10 mouse cellular contexts compared by ENCODE assay signal in genomic region chr4:74222360-74222759, GRCm38 (mm10). TPM values are rescaled to one million over a fixed set of nuclear protein-coding genes. Genes with fewer than 3 reads are reported as not detected.
A peak's percentile ranks its signal among the peaks of the same experiment; 100 is the strongest.
DNase-seq lines count a peak whose midpoint lies in the region; ATAC-seq and TF ChIP-seq lines count a peak whose summit lies in the region.
"Had no signal": no experiment of that assay in that cellular context is flagged by ENCODE, and none has a peak within 500 bp of the region (broad histone marks: within the 10 kb centered on the region; RNA-seq: fewer than 3 reads in every experiment).

No protein-coding gene starts in this region.

- peak; percentile 19 for DNase-seq in kidney, adult 9 months
- peak; percentile 10 for DNase-seq in CD4-positive helper T cell, adult 2 months (ENCODE audit: low read depth, low spot score)
- DNase-seq in MEL (ENCODE audit: low read depth, low spot score) = peak; percentile 34
- DNase-seq in neural tube, embryonic 10.5 days (ENCODE audit: extremely low spot score, low spot score) = no peak
- DNase-seq in gastrocnemius, adult 8-10 months (ENCODE audit: low spot score in 2 of 2) = no peak
- DNase-seq: right cerebral cortex, postnatal 14 days had no signal

- WGBS in kidney, embryonic 14.5 days = 44% methylated on average over 3 of the region's 3 CpGs
- 39% methylated on average over 3 of the region's 3 CpGs for WGBS in neural tube, embryonic 15.5 days

- TF ChIP-seq POLR2A in MEL (IDR thresholded peaks at IDR 0.05; ENCODE audit: control insufficient read depth in 1 of 2, insufficient read depth in 1 of 2, low read depth in 1 of 2, low read length in 2 of 2, poor library complexity in 1 of 2) = no peak

- peak; percentile 16 for TF ChIP-seq RAD21 in MEL (IDR thresholded peaks at IDR 0.05; ENCODE audit: low read depth, low read length)

- TF ChIP-seq CTCF in MEL (IDR thresholded peaks at IDR 0.05 in 2 of 3, conservative IDR thresholded peaks at IDR 0.05 in 1 of 3; ENCODE audit: control insufficient read depth in 1 of 3, insufficient read depth in 1 of 3, low read depth in 2 of 3, low read length in 3 of 3, poor library complexity in 1 of 3, severe bottlenecking in 1 of 3) = peak in 2 of 3 experiments; percentile 37 to 56; a peak in 4 of 6 replicates

- ATAC-seq in kidney, embryonic 14.5 days (ENCODE audit: low FRiP score, low TSS enrichment) = no peak
- ATAC-seq in granulocyte monocyte progenitor cell, adult 5-6 weeks (replicated peaks; ENCODE audit: poor library complexity, severe bottlenecking) = peak; percentile 83
- ATAC-seq in neural tube, embryonic 15.5 days (ENCODE audit: low FRiP score) = no peak

- no peaks in the 10 kb centered on the region for H3K27me3 ChIP-seq in kidney, embryonic 14.5 days (ENCODE audit: control insufficient read depth, insufficient read depth, low read length)
- no peaks in the 10 kb centered on the region for H3K27me3 ChIP-seq in MEL (ENCODE audit: control insufficient read depth in 1 of 2, insufficient read depth in 2 of 2, low read length in 2 of 2)
- H3K27me3 ChIP-seq in neural tube, embryonic 15.5 days (replicated peaks) = no peaks in the 10 kb centered on the region
- H3K27me3 ChIP-seq: heart, embryonic 15.5 days had no signal

- H3K79me2 ChIP-seq in MEL (ENCODE audit: control insufficient read depth, insufficient read depth, low read length, poor library complexity) = no peaks in the 10 kb centered on the region

- no peaks in the 10 kb centered on the region for H3K36me3 ChIP-seq in kidney, embryonic 14.5 days (ENCODE audit: control insufficient read depth, insufficient read depth, low read length)
- H3K36me3 ChIP-seq in MEL (ENCODE audit: control insufficient read depth in 1 of 2, insufficient read depth in 2 of 2, low read length in 2 of 2) = no peaks in the 10 kb centered on the region
- no peaks in the 10 kb centered on the region for H3K36me3 ChIP-seq in neural tube, embryonic 15.5 days
- H3K36me3 ChIP-seq: heart, embryonic 15.5 days had no signal

- no peak overlapping the region for H3K27ac ChIP-seq in kidney, embryonic 14.5 days (ENCODE audit: low read depth, low read length)
- no peak overlapping the region for H3K27ac ChIP-seq in MEL (ENCODE audit: control insufficient read depth, low read depth, low read length)
- no peak overlapping the region for H3K27ac ChIP-seq in neural tube, embryonic 15.5 days (replicated peaks)
- H3K27ac ChIP-seq: heart, embryonic 15.5 days had no signal

- H3K4me2 ChIP-seq in kidney, embryonic 14.5 days (replicated peaks; ENCODE audit: low read depth, low read length) = no peak overlapping the region
- H3K4me2 ChIP-seq in neural tube, embryonic 15.5 days = no peak overlapping the region
- H3K4me2 ChIP-seq: heart, embryonic 15.5 days had no signal

- no peak overlapping the region for H3K4me3 ChIP-seq in kidney, embryonic 14.5 days (ENCODE audit: low read length)
- H3K4me3 ChIP-seq in MEL (ENCODE audit: control insufficient read depth in 1 of 2, insufficient read depth in 1 of 2, low read depth in 2 of 2, low read length in 2 of 2) = no peak overlapping the region
- H3K4me3 ChIP-seq in neural tube, embryonic 15.5 days (replicated peaks) = no peak overlapping the region
- H3K4me3 ChIP-seq: heart, embryonic 15.5 days had no signal

- no peak overlapping the region for H3K9ac ChIP-seq in kidney, embryonic 14.5 days (ENCODE audit: low read depth, low read length)
- no peak overlapping the region for H3K9ac ChIP-seq in MEL (ENCODE audit: control insufficient read depth, low read depth, low read length, poor library complexity, severe bottlenecking)
- H3K9ac ChIP-seq in neural tube, embryonic 15.5 days (replicated peaks) = no peak overlapping the region
- H3K9ac ChIP-seq: heart, embryonic 15.5 days had no signal

- H3K9me3 ChIP-seq in kidney, embryonic 14.5 days (ENCODE audit: control insufficient read depth, low read length) = no peaks in the 10 kb centered on the region
- no peaks in the 10 kb centered on the region for H3K9me3 ChIP-seq in MEL (replicated peaks; ENCODE audit: insufficient read depth, low read length)
- H3K9me3 ChIP-seq in neural tube, embryonic 15.5 days (replicated peaks) = no peaks in the 10 kb centered on the region
- H3K9me3 ChIP-seq: heart, embryonic 15.5 days had no signal

- TF ChIP-seq EP300 in MEL (IDR thresholded peaks at IDR 0.05; ENCODE audit: low read depth in 1 of 2, low read length in 2 of 2) = no peak

- H3K4me1 ChIP-seq in kidney, embryonic 14.5 days (ENCODE audit: control insufficient read depth, insufficient read depth, low read length) = no peaks in the 10 kb centered on the region
- H3K4me1 ChIP-seq in MEL (ENCODE audit: control insufficient read depth in 1 of 2, insufficient read depth in 2 of 2, low read length in 2 of 2) = no peaks in the 10 kb centered on the region
- H3K4me1 ChIP-seq in neural tube, embryonic 15.5 days = no peaks in the 10 kb centered on the region
- H3K4me1 ChIP-seq: heart, embryonic 15.5 days had no signal

TF ChIP-seq in MEL, 35 proteins besides CTCF, POLR2A, EP300 and RAD21:
- TF ChIP-seq SMC3 (IDR thresholded peaks at IDR 0.05; ENCODE audit: low read depth, low read length) (peak; percentile 42), MYC (IDR thresholded peaks at IDR 0.05; ENCODE audit: low read depth, low read length) (no peak), BHLHE40 (IDR thresholded peaks at IDR 0.05; ENCODE audit: borderline replicate concordance, low read depth, low read length) (no peak)

RNA-seq across cellular contexts. Expression of gene Kdm4c, which starts 19.9 kb away (rescaled TPM):
- polyA plus RNA-seq in kidney, embryonic 14.5 days (2014; fragmentation: Nextera tagmentation; extraction: Ambion mirVana) = 7.4 and 17.3 TPM in 2 replicates
- total RNA-seq in MEL (2012; rRNA removed) = 8.4 and 9.6 TPM in 2 replicates
- 1 to 10 TPM in 1 of 2 experiments, not detected in 1; 7.5 TPM for polyA plus RNA-seq in MEL (2012; ENCODE audit: insufficient read depth in 1 of 2, insufficient read length in 2 of 2, low read depth in 1 of 2, low replicate concordance in 2 of 2, missing spikeins in 1 of 2)
- total RNA-seq in granulocyte monocyte progenitor cell, adult 5-6 weeks (2014; fragmentation: Nextera tagmentation) = 15.6 and 17.1 TPM in 2 replicates
- total RNA-seq in granulocyte monocyte progenitor cell, adult 5-6 weeks (2017) = 17.7 and 20.9 TPM in 2 replicates
- polyA plus RNA-seq in neural tube, embryonic 15.5 days (2015; fragmentation: Nextera tagmentation; extraction: Ambion mirVana) = 15.8 and 15.9 TPM in 2 replicates
- total RNA-seq in gastrocnemius, adult 8-10 months (2022) = 1 to 10 TPM; 6.8 to 8.5 (median 7.9) TPM

Comparison
In these comparisons a context has a peak if more than half of its experiments do, and no peak if none do; other contexts are left out.
1. DNase-seq: peak in kidney, adult 9 months (single experiment), CD4-positive helper T cell, adult 2 months (single experiment) and MEL (single experiment); none in neural tube, embryonic 10.5 days (single experiment) and gastrocnemius, adult 8-10 months (0 of 2).